Mouse (Mus musculus) stomach, postnatal 0 days (tissue): ENCODE data around the gene Kcnmb4.

Experiments used
- CTCF ChIP-seq: IDR thresholded peaks from 2 replicates; pipeline ENCODE4 v1.5.1; 2016; ENCODE audit warnings: antibody characterized with exemption, low read depth, mild to moderate bottlenecking, moderate library complexity
- EP300 ChIP-seq: optimal IDR thresholded peaks from 2 replicates; pipeline ENCODE3; 2016; ENCODE audit warnings: antibody characterized with exemption

DNA sequence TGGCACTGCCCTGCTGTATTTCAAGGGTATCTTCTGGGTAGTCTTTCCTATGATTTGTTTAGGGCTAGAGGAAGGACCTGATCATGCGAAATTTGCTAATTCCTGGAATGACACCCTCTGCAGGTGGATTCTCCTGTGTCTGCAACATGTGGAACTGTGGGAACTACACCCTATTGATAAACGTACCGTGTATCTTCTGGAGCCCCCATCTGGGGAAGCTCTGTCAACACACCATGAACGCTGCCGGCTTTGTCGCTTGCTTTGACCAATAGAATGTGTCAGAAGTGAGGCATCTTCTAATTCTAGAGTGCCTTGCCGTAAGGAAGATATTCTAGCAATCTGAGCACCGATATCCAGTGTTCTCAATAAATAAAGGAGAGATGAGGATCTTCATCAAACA lies 28.9 kb downstream of the Kcnmb4 start:
- TF ChIP-seq CTCF, result no peak
- TF ChIP-seq EP300, result no peak
